In genomic region chr8:114314669-114315325, GRCm38 (mm10) we compare ENCODE assay signal across 21 mouse cellular contexts.
A peak's percentile ranks its signal among the peaks of the same experiment; 100 is the strongest.
DNase-seq lines count a peak whose midpoint lies in the region; ATAC-seq lines count a peak whose summit lies in the region.
"Had no signal": no experiment of that assay in that cellular context is flagged by ENCODE, and none has a peak within 500 bp of the region (broad histone marks: within the 10 kb centered on the region; RNA-seq: fewer than 3 reads in every experiment).

No protein-coding gene starts in this region.

- peak; percentile 52 for DNase-seq in Muller cell, postnatal 12 days (ENCODE audit: inconsistent ontology term)
- peak; percentile 54 for DNase-seq in brain, adult 2 months (ENCODE audit: low read depth, low spot score)
- DNase-seq in cerebellum, postnatal 25 days = peak; percentile 61 to 69
- no peak for DNase-seq in frontal cortex, postnatal 36 days (ENCODE audit: low spot score in 2 of 2)
- DNase-seq in adrenal gland, postnatal 10 days = no peak
- DNase-seq: adrenal gland, postnatal 25 days; gastrocnemius, postnatal 14 days; kidney, adult 18-20 months; midbrain, embryonic 14.5 days; right cerebral cortex, postnatal 25 days; thymus, adult 2 months had no signal

- no peak overlapping the region for H3K4me2 ChIP-seq in forebrain, embryonic 16.5 days (ENCODE audit: low read length)
- H3K4me2 ChIP-seq in forebrain, embryonic 12.5 days = no peak overlapping the region
- H3K4me2 ChIP-seq: embryonic facial prominence, embryonic 13.5 days; limb, embryonic 15.5 days; liver, embryonic 15.5 days; stomach, embryonic 15.5 days had no signal

- 32% methylated on average over 5 of the region's 5 CpGs for WGBS in forebrain, embryonic 16.5 days
- WGBS in forebrain, embryonic 12.5 days = 51% methylated on average over 5 of the region's 5 CpGs

- H3K4me1 ChIP-seq in forebrain, embryonic 16.5 days (replicated peaks; ENCODE audit: control insufficient read depth, insufficient read depth, low read length) = peaks cover 8% of the 10 kb centered on the region
- H3K4me1 ChIP-seq in forebrain, embryonic 12.5 days = no peaks in the 10 kb centered on the region
- H3K4me1 ChIP-seq: embryonic facial prominence, embryonic 13.5 days; hindbrain, embryonic 10.5 days; limb, embryonic 15.5 days; liver, embryonic 15.5 days; stomach, embryonic 15.5 days had no signal

- H3K4me3 ChIP-seq in forebrain, embryonic 16.5 days (replicated peaks; ENCODE audit: low read length) = no peak overlapping the region
- H3K4me3 ChIP-seq in forebrain, embryonic 12.5 days (replicated peaks) = no peak overlapping the region
- H3K4me3 ChIP-seq: embryonic facial prominence, embryonic 13.5 days; hindbrain, embryonic 10.5 days; layer of hippocampus, adult 2 months; limb, embryonic 15.5 days; liver, embryonic 15.5 days; stomach, embryonic 15.5 days had no signal

- H3K36me3 ChIP-seq in forebrain, embryonic 16.5 days (ENCODE audit: control insufficient read depth, insufficient read depth) = no peaks in the 10 kb centered on the region
- no peaks in the 10 kb centered on the region for H3K36me3 ChIP-seq in forebrain, embryonic 12.5 days (replicated peaks)
- H3K36me3 ChIP-seq: embryonic facial prominence, embryonic 13.5 days; hindbrain, embryonic 10.5 days; limb, embryonic 15.5 days; liver, embryonic 15.5 days; stomach, embryonic 15.5 days had no signal

- H3K27ac ChIP-seq in forebrain, embryonic 16.5 days (ENCODE audit: low read length) = no peak overlapping the region
- no peak overlapping the region for H3K27ac ChIP-seq in forebrain, embryonic 12.5 days
- H3K27ac ChIP-seq: embryonic facial prominence, embryonic 13.5 days; hindbrain, embryonic 10.5 days; kidney, postnatal 0 days; layer of hippocampus, adult 2 months; limb, embryonic 15.5 days; liver, embryonic 15.5 days; stomach, embryonic 15.5 days had no signal

- H3K27me3 ChIP-seq in forebrain, embryonic 16.5 days (replicated peaks; ENCODE audit: control insufficient read depth, insufficient read depth, low read length) = no peaks in the 10 kb centered on the region
- H3K27me3 ChIP-seq in forebrain, embryonic 12.5 days = no peaks in the 10 kb centered on the region
- H3K27me3 ChIP-seq: embryonic facial prominence, embryonic 13.5 days; limb, embryonic 15.5 days; liver, embryonic 15.5 days; stomach, embryonic 15.5 days had no signal

- peaks cover 2% of the 10 kb centered on the region; the same call in 1 of the 2 replicates for H3K9me3 ChIP-seq in forebrain, embryonic 16.5 days (ENCODE audit: control insufficient read depth, low read length)
- no peaks in the 10 kb centered on the region for H3K9me3 ChIP-seq in forebrain, embryonic 12.5 days
- H3K9me3 ChIP-seq: embryonic facial prominence, embryonic 13.5 days; limb, embryonic 15.5 days; liver, embryonic 15.5 days; stomach, embryonic 15.5 days had no signal

- ATAC-seq in forebrain, embryonic 16.5 days = peak; percentile 59
- no peak for ATAC-seq in forebrain, embryonic 12.5 days (ENCODE audit: low FRiP score)
- ATAC-seq: lung, postnatal 0 days had no signal

- no peak overlapping the region for H3K9ac ChIP-seq in forebrain, embryonic 16.5 days (replicated peaks; ENCODE audit: low read depth, low read length)
- H3K9ac ChIP-seq in forebrain, embryonic 12.5 days = no peak overlapping the region
- H3K9ac ChIP-seq: embryonic facial prominence, embryonic 13.5 days; limb, embryonic 15.5 days; liver, embryonic 15.5 days; stomach, embryonic 15.5 days had no signal

Comparison
In these comparisons a context has a peak if more than half of its experiments do, and no peak if none do; other contexts are left out.
1. DNase-seq: peak in Muller cell, postnatal 12 days (single experiment), brain, adult 2 months (single experiment) and cerebellum, postnatal 25 days (2 of 2); none in frontal cortex, postnatal 36 days (0 of 2) and adrenal gland, postnatal 10 days (single experiment).